Comparison of ENCODE assay signal across 28 mouse cellular contexts in genomic region chr5:136035285-136035684, GRCm38 (mm10). TPM values are rescaled to one million over a fixed set of nuclear protein-coding genes. Genes with fewer than 3 reads are reported as not detected.
"Had no signal": no experiment of that assay in that cellular context is flagged by ENCODE, and none has a peak within 500 bp of the region (broad histone marks: within the 10 kb centered on the region; RNA-seq: fewer than 3 reads in every experiment).

No protein-coding gene starts in this region.

- ATAC-seq: intestine, postnatal 0 days; liver, postnatal 0 days; midbrain, embryonic 13.5 days; midbrain, embryonic 16.5 days had no signal

- H3K4me1 ChIP-seq: limb, embryonic 12.5 days; limb, embryonic 15.5 days; lung, embryonic 15.5 days; midbrain, embryonic 13.5 days had no signal

- DNase-seq: kidney, adult 8-10 months; kidney, postnatal 10 days; kidney, postnatal 36 days; left cerebral cortex, postnatal 4 days; liver, postnatal 0 days; lung, postnatal 10 days; lung, postnatal 36 days; thymus, adult 2 months; thymus, postnatal 25 days had no signal

- H3K27ac ChIP-seq: kidney, embryonic 15.5 days; limb, embryonic 12.5 days; limb, embryonic 15.5 days; liver, embryonic 14.5 days; lung, embryonic 15.5 days; midbrain, embryonic 10.5 days; midbrain, embryonic 13.5 days had no signal

- H3K27me3 ChIP-seq: kidney, embryonic 15.5 days; limb, embryonic 12.5 days; limb, embryonic 15.5 days; lung, embryonic 15.5 days; midbrain, embryonic 13.5 days had no signal

- H3K4me3 ChIP-seq: kidney, embryonic 15.5 days; limb, embryonic 12.5 days; limb, embryonic 15.5 days; lung, embryonic 15.5 days; megakaryocyte, embryonic 14.5 days; midbrain, embryonic 10.5 days; midbrain, embryonic 13.5 days had no signal

RNA-seq across cellular contexts. Expression of gene Upk3b, which starts 3.0 kb away (rescaled TPM):
- total RNA-seq: layer of hippocampus, adult 8-10 months; layer of hippocampus, postnatal 14 days; left cerebral cortex, adult 8-10 months; left cerebral cortex, postnatal 14 days; left cerebral cortex, postnatal 4 days had no signal
- polyA plus RNA-seq: midbrain, embryonic 10.5 days; midbrain, embryonic 13.5 days; neural tube, embryonic 14.5 days had no signal

RNA-seq across cellular contexts. Expression of gene Upk3bl, which starts 19.0 kb away (rescaled TPM):
- total RNA-seq: layer of hippocampus, postnatal 14 days; left cerebral cortex, postnatal 14 days; left cerebral cortex, postnatal 4 days had no signal
- polyA plus RNA-seq: intestine, postnatal 0 days; liver, postnatal 0 days; midbrain, embryonic 13.5 days; midbrain, embryonic 16.5 days; neural tube, embryonic 14.5 days; spleen, adult 2 months had no signal

RNA-seq across cellular contexts. Expression of gene Zp3, which starts 55.4 kb away (rescaled TPM):
- total RNA-seq: layer of hippocampus, adult 8-10 months; layer of hippocampus, postnatal 14 days; left cerebral cortex, adult 8-10 months; left cerebral cortex, postnatal 14 days; left cerebral cortex, postnatal 4 days had no signal
- polyA plus RNA-seq: intestine, postnatal 0 days; limb, embryonic 12.5 days; liver, embryonic 11.5 days; liver, embryonic 14.5 days; liver, postnatal 0 days; lung, embryonic 15.5 days; midbrain, embryonic 10.5 days; midbrain, embryonic 13.5 days; neural tube, embryonic 11.5 days; small intestine, adult 2 months; spleen, adult 2 months had no signal
